8 mouse cellular contexts compared by ENCODE assay signal in genomic region chr3:51583574-51584391, GRCm38 (mm10). TPM values are rescaled to one million over a fixed set of nuclear protein-coding genes. Genes with fewer than 3 reads are reported as not detected.
DNase-seq lines count a peak whose midpoint lies in the region; ATAC-seq and TF ChIP-seq lines count a peak whose summit lies in the region.

No protein-coding gene starts in this region.

- WGBS in forebrain, embryonic 16.5 days, result 26% methylated on average over 18 of the region's 18 CpGs
- 34% methylated on average over 18 of the region's 18 CpGs for WGBS in large intestine, adult 2 months
- 21% methylated on average over 18 of the region's 18 CpGs for WGBS in lung, embryonic 16.5 days

- intact Hi-C loops in heart, postnatal 36 days (cut with DNase I), result loop anchor here (1.0 kb wide), 2 partner anchors 65 to 659 kb away; no protein-coding TSS in a partner anchor

- H3K4me3 ChIP-seq in E14TG2a.4 (replicated peaks; ENCODE audit: low read length), result no peak overlapping the region
- no peak overlapping the region for H3K4me3 ChIP-seq in forebrain, embryonic 16.5 days (replicated peaks; ENCODE audit: low read length)
- H3K4me3 ChIP-seq in lung, embryonic 16.5 days (ENCODE audit: low read length), result no peak overlapping the region

- no peaks in the 10 kb centered on the region for H3K9me3 ChIP-seq in E14TG2a.4 (ENCODE audit: low read length)
- H3K9me3 ChIP-seq in forebrain, embryonic 16.5 days (ENCODE audit: control insufficient read depth, low read length), result no peaks in the 10 kb centered on the region
- no peaks in the 10 kb centered on the region for H3K9me3 ChIP-seq in lung, embryonic 16.5 days (ENCODE audit: control insufficient read depth, low read length)

- TF ChIP-seq CTCF in E14TG2a.4 (conservative IDR thresholded peaks at IDR 0.05; ENCODE audit: low read length), result peak; percentile 78

- H3K27me3 ChIP-seq in E14TG2a.4 (ENCODE audit: insufficient read depth, low read length), result peaks cover 15% of the 10 kb centered on the region
- H3K27me3 ChIP-seq in forebrain, embryonic 16.5 days (replicated peaks; ENCODE audit: control insufficient read depth, insufficient read depth, low read length), result no peaks in the 10 kb centered on the region
- H3K27me3 ChIP-seq in lung, embryonic 16.5 days (ENCODE audit: control insufficient read depth, insufficient read depth, low read depth, low read length), result no peaks in the 10 kb centered on the region

- H3K4me2 ChIP-seq in forebrain, embryonic 16.5 days (ENCODE audit: low read length), result peak overlapping the region; percentile 16; the same call in 1 of the 2 replicates
- no peak overlapping the region for H3K4me2 ChIP-seq in lung, embryonic 16.5 days (ENCODE audit: low read depth, low read length)

- H3K27ac ChIP-seq in forebrain, embryonic 16.5 days (ENCODE audit: low read length), result no peak overlapping the region
- no peak overlapping the region for H3K27ac ChIP-seq in lung, embryonic 16.5 days (ENCODE audit: low read length)

- H3K4me1 ChIP-seq in E14TG2a.4 (replicated peaks; ENCODE audit: low read depth, low read length), result peaks cover 22% of the 10 kb centered on the region
- peaks cover 9% of the 10 kb centered on the region for H3K4me1 ChIP-seq in forebrain, embryonic 16.5 days (replicated peaks; ENCODE audit: control insufficient read depth, insufficient read depth, low read length)
- H3K4me1 ChIP-seq in lung, embryonic 16.5 days (replicated peaks; ENCODE audit: control insufficient read depth, insufficient read depth, low read length), result peaks cover 2% of the 10 kb centered on the region; the same call in 1 of the 2 replicates

- H3K9ac ChIP-seq in forebrain, embryonic 16.5 days (replicated peaks; ENCODE audit: low read depth, low read length), result peak overlapping the region; percentile 24
- no peak overlapping the region for H3K9ac ChIP-seq in lung, embryonic 16.5 days (ENCODE audit: low read length)

- H3K36me3 ChIP-seq in E14TG2a.4 (ENCODE audit: insufficient read depth, low read length), result no peaks in the 10 kb centered on the region
- H3K36me3 ChIP-seq in forebrain, embryonic 16.5 days (ENCODE audit: control insufficient read depth, insufficient read depth), result no peaks in the 10 kb centered on the region
- H3K36me3 ChIP-seq in lung, embryonic 16.5 days (ENCODE audit: control insufficient read depth, insufficient read depth, low read length), result no peaks in the 10 kb centered on the region

- peak; percentile 91 for ATAC-seq in forebrain, embryonic 16.5 days
- ATAC-seq in lung, embryonic 16.5 days (ENCODE audit: low read depth), result peak; percentile 70; the same call in 1 of the 2 replicates

- DNase-seq in c-Kit-positive CD71-positive TER-119-positive erythroid progenitor cells, embryonic 14.5 days (ENCODE audit: low spot score), result peak; percentile 53
- peak; percentile 83 to 87 for DNase-seq in heart, postnatal 36 days
- DNase-seq in large intestine, adult 2 months (ENCODE audit: low read depth, low spot score), result peak; percentile 55
- peak; percentile 80 for DNase-seq in ovary, postnatal 14 days (ENCODE audit: low spot score)
- peak; percentile 77 for DNase-seq in thymus, postnatal 14 days

RNA-seq across cellular contexts. Expression of gene Setd7, which starts 23.1 kb away (rescaled TPM):
- 4.2 and 4.5 TPM in 2 replicates for polyA plus RNA-seq in forebrain, embryonic 16.5 days (2015; fragmentation: Nextera tagmentation; extraction: Ambion mirVana)
- 10 to 100 TPM; 57.2 to 62.0 TPM for total RNA-seq in heart, postnatal 36 days (2021)
- polyA plus RNA-seq in large intestine, adult 2 months (2012; rRNA removed), result 7.5 and 14.2 TPM in 2 replicates
- polyA plus RNA-seq in lung, embryonic 16.5 days (2015; fragmentation: Nextera tagmentation; extraction: Ambion mirVana), result 2.5 and 3.5 TPM in 2 replicates
